Mouse (Mus musculus) bone marrow, adult 2 months (tissue): ENCODE data around the gene Abca15.

Experiments used
- CTCF ChIP-seq: fragments of 200-500 bp; IDR thresholded peaks from 2 replicates; pipeline ENCODE4 v1.5.1; 2011; ENCODE audit warnings: low read length, control low read depth; ENCODE audit not compliant: control insufficient read depth, insufficient read depth
- POLR2A ChIP-seq: fragments of 200-500 bp; IDR thresholded peaks from 2 replicates; pipeline ENCODE4 v1.6.1; 2011; ENCODE audit warnings: low read depth, mild to moderate bottlenecking, control low read depth, low read length, borderline replicate concordance; ENCODE audit not compliant: control insufficient read depth

- TF ChIP-seq POLR2A (no peak), CTCF (no peak)
Measured at GRCm38 (mm10) chr7:120412391-120412790, 83.9 kb downstream of the Abca15 start.
